Mouse (Mus musculus) effector memory CD4-positive, alpha-beta T cell, adult 5 months (primary cell): ENCODE measurements around the gene Nlrc4. TPM values are rescaled to one million over a fixed set of nuclear protein-coding genes. Genes with fewer than 3 reads are reported as not detected.

Experiments
- polyA plus RNA-seq: library from polyadenylated mRNA; unstranded; fragments of 100-300 nt; shearing (Covaris generic); gene quantifications from one replicate; pipeline ENCODE4 v1.2.1, GENCODE M21; 2017

Nlrc4 gene
- polyA plus RNA-seq, result 2.5 TPM

DNA sequence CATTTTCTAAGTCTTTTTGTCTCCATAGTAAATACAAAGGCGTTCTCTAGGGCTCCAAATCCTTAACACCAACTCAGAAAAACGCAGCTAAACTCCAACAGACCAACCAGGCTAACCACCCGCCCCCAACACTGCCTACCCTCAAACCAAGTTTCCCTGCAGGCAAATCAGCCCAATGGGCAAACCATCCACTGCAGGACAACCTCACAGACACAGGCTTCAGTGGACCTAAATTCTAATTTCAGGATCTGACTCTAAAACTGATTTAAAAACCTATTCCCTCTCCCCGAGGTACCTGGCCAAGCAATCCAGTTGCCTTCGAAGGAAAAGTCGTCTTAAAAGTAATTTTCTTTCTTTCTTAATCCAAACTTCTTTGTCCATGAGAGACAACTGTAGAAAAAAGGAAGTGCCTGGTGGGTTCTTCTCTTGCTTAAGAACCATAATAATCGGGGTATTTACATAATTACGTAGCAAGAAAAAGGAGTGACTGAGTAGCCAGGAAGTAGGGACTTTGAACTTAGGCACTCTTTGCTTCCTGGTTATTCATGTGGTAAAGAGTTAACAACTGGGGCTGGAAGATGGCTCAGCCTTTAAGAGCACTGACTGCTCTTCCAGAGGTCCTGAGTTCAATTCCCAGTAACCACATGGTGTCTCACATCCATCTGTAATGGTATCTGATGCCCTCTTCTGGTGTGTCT is at the start of gene Nlrc4:
Gene Nlrc4 (minus strand): TSS at position 432 of the 698 bp plus-strand sequence.

DNA sequence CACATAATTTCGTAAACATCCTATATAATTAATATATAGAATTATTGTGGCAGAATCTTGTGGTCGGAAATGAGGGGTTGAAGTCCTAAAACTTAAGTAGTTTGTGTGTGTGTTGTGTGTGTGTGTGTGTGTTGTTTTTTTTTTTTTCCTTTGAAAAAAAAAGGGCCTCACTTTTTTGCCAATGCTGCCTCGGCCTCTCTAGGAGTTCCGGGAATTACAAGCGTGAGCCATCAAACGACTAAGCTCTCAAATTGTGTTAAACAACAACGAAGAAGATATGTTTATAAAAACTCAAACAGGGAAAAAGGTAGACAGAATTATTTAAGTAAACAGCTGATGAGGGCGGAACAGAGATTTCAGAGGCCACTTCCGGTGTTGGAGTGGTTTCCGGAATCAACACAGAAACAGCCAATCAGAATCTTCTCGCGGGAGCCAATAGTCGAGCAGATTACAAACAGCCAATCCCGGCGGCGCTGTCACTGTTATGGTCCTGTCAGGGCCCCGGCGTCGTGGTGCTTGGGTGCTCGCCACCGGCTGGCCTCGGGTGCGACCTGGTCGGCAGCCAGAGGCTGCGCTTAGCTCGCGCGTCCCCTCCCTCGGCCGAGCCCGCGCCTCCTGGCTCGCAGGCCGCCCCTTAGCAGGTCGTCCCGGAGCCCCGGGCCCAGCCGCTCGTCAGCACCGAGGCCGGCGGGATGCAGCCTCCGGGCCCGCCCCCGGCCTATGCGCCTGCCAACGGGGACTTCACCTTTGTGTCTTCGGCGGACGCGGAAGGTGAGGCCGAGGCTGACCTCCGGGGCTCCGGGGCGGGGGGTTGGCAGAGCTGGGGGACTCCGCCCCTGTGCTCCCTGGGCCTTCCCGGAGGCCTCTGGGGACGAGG is 30.3 kb upstream of the Nlrc4 start, which contains the start of gene Yipf4:
Gene Yipf4 (plus strand): TSS at position 470 of the 877 bp plus-strand sequence.

GRCm38 (mm10) chr17:74395383-74396065 is 63.4 kb downstream of the Nlrc4 start, which contains the start of gene Slc30a6:
Gene Slc30a6, plus strand, starts transcription at chr17:74395608.

Other genes starting within 250 kb of the Nlrc4 start
- 29.7 TPM for gene Memo1, start 163.6 kb downstream of the Nlrc4 start, polyA plus RNA-seq
- gene Dpy30, start 135.2 kb downstream of the Nlrc4 start, polyA plus RNA-seq, result 51.9 TPM
- gene Spast, start 120.2 kb downstream of the Nlrc4 start, polyA plus RNA-seq, result 18.9 TPM
- 18.3 TPM for gene Slc30a6, start 63.5 kb downstream of the Nlrc4 start, polyA plus RNA-seq
- 128 TPM for gene Yipf4, start 30.4 kb upstream of the Nlrc4 start, polyA plus RNA-seq
- 79.3 TPM for gene Birc6, start 69.2 kb upstream of the Nlrc4 start, polyA plus RNA-seq